Mouse (Mus musculus) MEL (cell line): ENCODE data around the gene Brd1.

Experiments
- EP300 ChIP-seq, 2 experiments: IDR thresholded peaks; 2 replicates each; pipeline ENCODE4 v1.6.1; 2011; ENCODE audit warnings: improper control_type of control experiment in 2 of 2, low read length in 2 of 2, low read depth in 1 of 2, mild to moderate bottlenecking in 1 of 2
- RAD21 ChIP-seq: IDR thresholded peaks from 2 replicates; pipeline ENCODE4 v1.6.1; 2011; ENCODE audit warnings: mild to moderate bottlenecking, low read depth, low read length, improper control_type of control experiment

DNA sequence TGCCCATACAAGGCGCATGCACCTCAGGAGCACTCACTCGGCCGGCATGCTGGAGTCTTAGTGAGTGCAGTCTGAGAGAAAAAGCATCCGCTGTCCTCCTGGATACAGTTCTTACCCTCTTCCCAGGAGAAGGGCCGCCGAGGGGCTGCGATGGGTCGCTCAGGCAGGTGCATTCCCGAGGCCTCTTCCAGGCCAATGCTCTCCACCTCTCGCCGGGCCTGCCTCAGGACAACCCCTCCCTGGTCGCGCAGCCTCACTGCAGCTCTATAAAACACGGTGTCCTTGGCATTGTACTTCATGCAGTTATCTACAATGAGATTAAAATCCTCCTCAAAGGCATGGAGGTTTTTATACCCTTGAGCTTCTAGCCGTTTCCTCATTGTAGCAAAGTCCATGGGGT is 21.5 kb downstream of the Brd1 start:
- no peak for TF ChIP-seq EP300 (IDR thresholded peaks at IDR 0.05; ENCODE audit: low read depth in 1 of 2, low read length in 2 of 2)
- no peak for TF ChIP-seq RAD21
